Comparison of ENCODE assay signal across 9 mouse cellular contexts in genomic region chr17:84959665-84960020, GRCm38 (mm10). TPM values are rescaled to one million over a fixed set of nuclear protein-coding genes. Genes with fewer than 3 reads are reported as not detected.
DNase-seq lines count a peak whose midpoint lies in the region; ATAC-seq lines count a peak whose summit lies in the region.
"Had no signal": no experiment of that assay in that cellular context is flagged by ENCODE, and none has a peak within 500 bp of the region (broad histone marks: within the 10 kb centered on the region; RNA-seq: fewer than 3 reads in every experiment).

No protein-coding gene starts in this region.

- H3K27ac ChIP-seq in kidney, embryonic 15.5 days, result no peak overlapping the region
- no peak overlapping the region for H3K27ac ChIP-seq in embryonic facial prominence, embryonic 11.5 days (replicated peaks; ENCODE audit: low read depth, low read length)
- no peak overlapping the region for H3K27ac ChIP-seq in hindbrain, embryonic 15.5 days (replicated peaks)
- H3K27ac ChIP-seq in midbrain, embryonic 14.5 days (replicated peaks; ENCODE audit: low read depth, low read length), result no peak overlapping the region

- peak overlapping the region; percentile 97 for H3K4me3 ChIP-seq in kidney, embryonic 15.5 days (replicated peaks)
- peak overlapping the region; percentile 96 for H3K4me3 ChIP-seq in embryonic facial prominence, embryonic 11.5 days (ENCODE audit: low read depth, low read length)
- peak overlapping the region; percentile 91 for H3K4me3 ChIP-seq in hindbrain, embryonic 15.5 days
- H3K4me3 ChIP-seq in midbrain, embryonic 14.5 days (replicated peaks; ENCODE audit: low read depth, low read length), result peak overlapping the region; percentile 96

- H3K36me3 ChIP-seq in kidney, embryonic 15.5 days, result no peaks in the 10 kb centered on the region
- H3K36me3 ChIP-seq in embryonic facial prominence, embryonic 11.5 days (replicated peaks; ENCODE audit: control insufficient read depth, insufficient read depth, low read depth, low read length), result no peaks in the 10 kb centered on the region; the same call in 1 of the 2 replicates
- H3K36me3 ChIP-seq in hindbrain, embryonic 15.5 days, result no peaks in the 10 kb centered on the region
- H3K36me3 ChIP-seq in midbrain, embryonic 14.5 days (ENCODE audit: control insufficient read depth, insufficient read depth, low read length), result no peaks in the 10 kb centered on the region

- peak overlapping the region; percentile 98; the same call in 1 of the 2 replicates for H3K9ac ChIP-seq in kidney, embryonic 15.5 days
- no peak overlapping the region for H3K9ac ChIP-seq in embryonic facial prominence, embryonic 11.5 days (replicated peaks; ENCODE audit: low read length)
- no peak overlapping the region for H3K9ac ChIP-seq in hindbrain, embryonic 15.5 days
- no peak overlapping the region for H3K9ac ChIP-seq in midbrain, embryonic 14.5 days (replicated peaks; ENCODE audit: low read length)

- peaks cover 26% of the 10 kb centered on the region for H3K4me1 ChIP-seq in kidney, embryonic 15.5 days
- no peaks in the 10 kb centered on the region for H3K4me1 ChIP-seq in embryonic facial prominence, embryonic 11.5 days (ENCODE audit: control insufficient read depth, insufficient read depth, low read length)
- H3K4me1 ChIP-seq in hindbrain, embryonic 15.5 days (replicated peaks), result peaks cover 29% of the 10 kb centered on the region
- H3K4me1 ChIP-seq in midbrain, embryonic 14.5 days (ENCODE audit: control insufficient read depth, insufficient read depth, low read length), result peaks cover 28% of the 10 kb centered on the region

- peak overlapping the region; percentile 63 for H3K4me2 ChIP-seq in kidney, embryonic 15.5 days
- H3K4me2 ChIP-seq in embryonic facial prominence, embryonic 11.5 days (ENCODE audit: low read depth, low read length), result peak overlapping the region; percentile 56
- H3K4me2 ChIP-seq in hindbrain, embryonic 15.5 days, result peak overlapping the region; percentile 62
- peak overlapping the region; percentile 70 for H3K4me2 ChIP-seq in midbrain, embryonic 14.5 days (ENCODE audit: low read length)

- H3K27me3 ChIP-seq in kidney, embryonic 15.5 days, result no peaks in the 10 kb centered on the region
- no peaks in the 10 kb centered on the region for H3K27me3 ChIP-seq in embryonic facial prominence, embryonic 11.5 days (ENCODE audit: control insufficient read depth, insufficient read depth, low read length)
- no peaks in the 10 kb centered on the region for H3K27me3 ChIP-seq in hindbrain, embryonic 15.5 days
- no peaks in the 10 kb centered on the region for H3K27me3 ChIP-seq in midbrain, embryonic 14.5 days (ENCODE audit: control insufficient read depth, insufficient read depth, low read length)
- H3K27me3 ChIP-seq: Patski had no signal

- no peaks in the 10 kb centered on the region for H3K9me3 ChIP-seq in kidney, embryonic 15.5 days (replicated peaks)
- no peaks in the 10 kb centered on the region for H3K9me3 ChIP-seq in embryonic facial prominence, embryonic 11.5 days (replicated peaks; ENCODE audit: control insufficient read depth, low read length)
- no peaks in the 10 kb centered on the region for H3K9me3 ChIP-seq in hindbrain, embryonic 15.5 days
- H3K9me3 ChIP-seq in midbrain, embryonic 14.5 days (ENCODE audit: control insufficient read depth, low read length), result no peaks in the 10 kb centered on the region

- 55% methylated on average over 3 of the region's 3 CpGs for WGBS in kidney, embryonic 15.5 days
- WGBS in embryonic facial prominence, embryonic 11.5 days, result 62% methylated on average over 3 of the region's 3 CpGs
- WGBS in hindbrain, embryonic 15.5 days, result 67% methylated on average over 3 of the region's 3 CpGs
- WGBS in midbrain, embryonic 14.5 days, result 70% methylated on average over 3 of the region's 3 CpGs

- intact Hi-C loops in left cerebral cortex, postnatal 10 days (cut with DNase I), result loop anchor here (10.0 kb wide), 1 partner anchor 55 kb away; no protein-coding TSS in a partner anchor

- DNase-seq in kidney, postnatal 36 days, result no peak
- DNase-seq in embryonic facial prominence, embryonic 11.5 days (ENCODE audit: low spot score), result no peak
- DNase-seq in midbrain, embryonic 14.5 days, result no peak
- no peak for DNase-seq in adrenal gland, adult 2 months
- DNase-seq in left cerebral cortex, postnatal 10 days (ENCODE audit: extremely low spot score in 1 of 2, low spot score in 2 of 2), result no peak
- DNase-seq in testis, postnatal 14 days (ENCODE audit: low spot score), result no peak

- no peak for ATAC-seq in kidney, embryonic 15.5 days (replicated peaks; ENCODE audit: low FRiP score)
- ATAC-seq in embryonic facial prominence, embryonic 11.5 days (replicated peaks; ENCODE audit: insufficient number of reproducible peaks, low FRiP score, low TSS enrichment, low read depth), result no peak
- ATAC-seq in hindbrain, embryonic 15.5 days (ENCODE audit: low FRiP score, low read depth), result no peak
- ATAC-seq in midbrain, embryonic 14.5 days (ENCODE audit: low FRiP score, low TSS enrichment), result no peak
- ATAC-seq: Patski had no signal

RNA-seq across cellular contexts. Expression of gene Ppm1b, which starts 3.1 kb away (rescaled TPM):
- polyA plus RNA-seq in kidney, embryonic 15.5 days (2015; fragmentation: Nextera tagmentation; extraction: Ambion mirVana), result 73.4 and 78.7 TPM in 2 replicates
- polyA plus RNA-seq in embryonic facial prominence, embryonic 11.5 days (2014; fragmentation: Nextera tagmentation; extraction: Ambion mirVana), result 89.4 and 93.9 TPM in 2 replicates
- polyA plus RNA-seq in hindbrain, embryonic 15.5 days (2015; fragmentation: Nextera tagmentation; extraction: Ambion mirVana), result 85.1 and 87.6 TPM in 2 replicates
- 70.7 and 97.5 TPM in 2 replicates for polyA plus RNA-seq in midbrain, embryonic 14.5 days (2014; fragmentation: Nextera tagmentation; extraction: Ambion mirVana)
- 100 to 1,000 TPM; 122 to 124 TPM for total RNA-seq in adrenal gland, adult 2 months (2021)
- 16.4 and 22.3 TPM in 2 replicates for polyA plus RNA-seq in adrenal gland, adult 2 months (2012; rRNA removed)
- 100 to 1,000 TPM; 102 to 106 TPM for total RNA-seq in left cerebral cortex, postnatal 10 days (2021)
